Mouse (Mus musculus): ENCODE measurements around the gene Chchd6. TPM values are rescaled to one million over a fixed set of nuclear protein-coding genes. Genes with fewer than 3 reads are reported as not detected.

The Chchd6 gene
- 28.8 TPM for polyA plus RNA-seq (2012; fragmentation: generic; extraction: Trizol)

DNA sequence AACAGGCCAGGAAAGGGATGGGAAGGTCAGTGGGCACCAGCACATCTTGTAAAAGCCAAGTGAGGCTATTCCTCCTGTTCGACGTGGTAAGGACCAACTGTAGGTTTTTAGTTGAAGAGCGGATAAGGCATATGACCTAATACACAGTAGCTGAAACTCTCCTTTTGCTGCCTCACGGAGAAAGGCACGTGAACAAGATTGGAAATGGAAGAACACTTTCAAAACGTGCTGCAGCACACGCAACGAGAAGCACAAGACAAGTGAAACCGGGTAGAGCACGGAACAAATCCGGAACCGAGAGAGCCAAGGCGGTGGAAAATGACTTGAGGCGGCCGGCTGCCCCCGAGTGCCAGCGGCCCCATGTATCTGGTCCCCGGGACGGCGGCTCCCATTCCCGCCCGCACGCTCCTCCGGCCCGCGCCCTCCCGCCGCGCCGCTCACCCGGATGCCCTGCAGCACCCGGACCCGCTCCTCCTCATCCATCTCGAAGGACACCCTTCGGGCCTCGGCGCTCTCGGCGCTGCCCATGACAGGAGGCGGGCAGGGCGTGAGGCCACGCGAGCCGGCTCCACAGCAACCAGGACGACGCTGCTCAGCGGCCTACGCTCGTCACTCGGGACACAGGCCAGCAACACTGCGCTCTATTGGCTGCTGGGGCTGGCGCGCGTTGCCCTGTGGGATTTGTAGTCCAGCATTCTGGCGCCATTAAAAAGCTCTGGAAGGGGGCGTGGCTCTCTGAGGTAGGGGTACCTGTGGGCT is at the start of gene Chchd6:
Gene Chchd6 (minus strand): TSS at position 635 of the 759 bp plus-strand sequence.
- Histone ChIP-seq H3K27me3 (ENCODE audit: control insufficient read depth, insufficient read depth, insufficient read length) (no peaks in the 10 kb centered on the region), H3K36me3 (ENCODE audit: control insufficient read depth, insufficient read depth) (no peaks in the 10 kb centered on the region), H3K4me3 (peak within 1 kb of the TSS; percentile 16), H3K79me2 (ENCODE audit: control insufficient read depth, insufficient read depth) (no peaks in the 10 kb centered on the region), H3ac (ENCODE audit: control insufficient read depth, insufficient read length) (peak within 1 kb of the TSS; percentile 2), H3K4me2 (ENCODE audit: low read depth) (peak within 1 kb of the TSS; percentile 69)
- TF ChIP-seq USF1 (IDR thresholded peaks at IDR 0.05; ENCODE audit: low read depth) (no peak), TCF3 (IDR thresholded peaks at IDR 0.05; ENCODE audit: insufficient read length, low read depth) (no peak), POLR2A (IDR thresholded peaks at IDR 0.05; ENCODE audit: insufficient read length, low read depth) (peak; percentile 72), MYOG (IDR thresholded peaks at IDR 0.05; ENCODE audit: control insufficient read depth in 1 of 3, insufficient read depth in 1 of 3, insufficient read length in 2 of 3, low read depth in 2 of 3) (peak in 1 of 3 experiments; percentile 36), TCF12 (IDR thresholded peaks at IDR 0.05; ENCODE audit: insufficient read depth, poor library complexity, severe bottlenecking) (no peak), SRF (IDR thresholded peaks at IDR 0.05; ENCODE audit: control insufficient read depth, insufficient read length, low read depth) (no peak), MYOD1 (IDR thresholded peaks at IDR 0.05; ENCODE audit: control insufficient read depth in 1 of 3, insufficient read length in 2 of 3, low read depth in 2 of 3) (peak in 1 of 3 experiments; percentile 8)

DNA sequence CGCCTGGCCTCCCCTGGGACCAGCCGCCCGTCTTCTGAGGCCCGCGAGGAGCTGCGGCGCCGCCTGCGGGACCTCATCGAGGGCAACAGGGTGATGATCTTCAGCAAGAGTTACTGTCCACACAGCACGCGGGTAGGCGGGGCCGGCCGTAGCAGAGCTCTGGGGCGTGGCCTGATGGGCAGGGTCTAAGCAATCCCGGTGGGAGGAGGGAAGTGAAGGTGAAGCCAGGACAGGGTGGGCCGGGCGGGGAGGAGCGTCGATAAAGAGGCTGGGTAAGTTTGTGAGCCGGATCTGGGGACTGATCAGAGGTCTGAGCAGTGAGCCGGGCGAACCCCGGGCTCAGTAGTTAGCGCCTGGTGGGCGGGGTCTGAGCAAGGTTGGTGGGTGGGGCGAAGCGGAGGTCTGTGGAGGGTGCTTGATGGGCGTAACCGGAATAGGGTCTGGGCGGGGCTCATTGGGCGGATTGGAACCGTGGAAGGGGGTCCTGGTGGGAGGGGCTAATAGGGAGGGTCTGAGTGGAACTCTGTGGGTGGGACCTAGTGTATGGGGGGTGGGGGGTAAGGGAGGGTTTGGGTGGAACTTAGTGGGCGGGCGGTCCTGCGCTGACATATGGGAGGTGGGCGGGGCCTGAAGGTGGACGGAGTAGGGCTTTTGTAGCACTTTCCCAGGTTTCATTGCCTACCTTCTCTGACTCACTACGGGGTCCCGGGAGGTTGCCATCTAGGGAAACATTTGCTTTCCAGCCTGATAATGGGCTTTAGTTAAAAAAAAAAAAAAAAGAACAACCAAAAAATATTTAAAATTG is 49.0 kb upstream of the Chchd6 start:
- TF ChIP-seq MYOG (IDR thresholded peaks at IDR 0.05; ENCODE audit: control insufficient read depth in 1 of 3, insufficient read depth in 1 of 3, insufficient read length in 2 of 3, low read depth in 2 of 3), result no peak
- no peak for TF ChIP-seq E2F4 (IDR thresholded peaks at IDR 0.05; ENCODE audit: insufficient read depth)
- TF ChIP-seq SRF (IDR thresholded peaks at IDR 0.05; ENCODE audit: control insufficient read depth, insufficient read length, low read depth), result no peak
- TF ChIP-seq MYOD1 (IDR thresholded peaks at IDR 0.05; ENCODE audit: control insufficient read depth in 1 of 3, insufficient read length in 2 of 3, low read depth in 2 of 3), result no peak
- no peak for TF ChIP-seq REST (IDR thresholded peaks at IDR 0.05; ENCODE audit: insufficient read depth, insufficient read length)
- TF ChIP-seq MAX (IDR thresholded peaks at IDR 0.05; ENCODE audit: low read depth), result no peak
- TF ChIP-seq CEBPB (IDR thresholded peaks at IDR 0.05; ENCODE audit: insufficient read depth, poor library complexity, severe bottlenecking), result no peak
- TF ChIP-seq USF1 (IDR thresholded peaks at IDR 0.05; ENCODE audit: low read depth), result no peak
- TF ChIP-seq TCF3 (IDR thresholded peaks at IDR 0.05; ENCODE audit: insufficient read length, low read depth), result no peak
- no peak for TF ChIP-seq POLR2AphosphoS2 (IDR thresholded peaks at IDR 0.05; ENCODE audit: insufficient read length, low read depth)
- TF ChIP-seq TCF12 (IDR thresholded peaks at IDR 0.05; ENCODE audit: insufficient read depth, poor library complexity, severe bottlenecking), result no peak
- TF ChIP-seq POLR2A (IDR thresholded peaks at IDR 0.05; ENCODE audit: insufficient read length, low read depth), result no peak
- Histone ChIP-seq H3ac (ENCODE audit: control insufficient read depth, insufficient read length) (peak overlapping the region; percentile 2), H3K4me3 (peak overlapping the region; percentile 41), H3K36me3 (ENCODE audit: control insufficient read depth, insufficient read depth) (no peaks in the 10 kb centered on the region), H3K4me2 (ENCODE audit: low read depth) (peak overlapping the region; percentile 69), H3K27me3 (ENCODE audit: control insufficient read depth, insufficient read depth, insufficient read length) (no peaks in the 10 kb centered on the region), H3K79me2 (ENCODE audit: control insufficient read depth, insufficient read depth) (no peaks in the 10 kb centered on the region)

DNA sequence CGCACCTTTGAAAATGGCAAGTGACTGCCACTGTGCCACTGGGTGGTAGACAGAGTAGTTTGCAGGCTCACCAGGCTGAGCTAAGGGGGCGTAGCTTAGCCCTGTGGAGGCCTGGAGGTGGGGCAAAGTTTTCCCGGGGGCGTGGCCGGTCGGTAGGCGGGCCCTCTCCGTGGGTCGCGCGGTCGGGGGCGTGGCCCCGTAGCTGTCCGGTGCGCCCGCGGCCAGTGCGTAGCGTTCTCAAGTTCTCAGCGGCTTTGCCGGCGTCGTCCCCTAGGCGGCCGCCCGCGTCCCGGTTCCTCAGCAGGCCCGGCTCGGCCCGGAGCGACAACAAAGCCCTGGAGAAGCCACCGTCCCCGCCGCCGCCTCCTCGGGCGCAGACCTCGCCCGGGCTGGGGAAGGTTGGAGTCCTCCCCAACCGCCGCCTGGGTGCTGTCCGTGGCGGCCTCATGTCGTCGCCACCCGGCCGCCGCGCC is 48.4 kb upstream of the Chchd6 start, which contains the start of gene Txnrd3:
Gene Txnrd3 (plus strand): TSS at position 191 of the 473 bp plus-strand sequence.
- Histone ChIP-seq H3K79me2 (ENCODE audit: control insufficient read depth, insufficient read depth) (no peaks in the 10 kb centered on the region), H3ac (ENCODE audit: control insufficient read depth, insufficient read length) (peak within 1 kb of the TSS; percentile 2), H3K36me3 (ENCODE audit: control insufficient read depth, insufficient read depth) (no peaks in the 10 kb centered on the region), H3K4me3 (peak within 1 kb of the TSS; percentile 41), H3K4me2 (ENCODE audit: low read depth) (peak within 1 kb of the TSS; percentile 69), H3K27me3 (ENCODE audit: control insufficient read depth, insufficient read depth, insufficient read length) (no peaks in the 10 kb centered on the region)
- TF ChIP-seq POLR2A (IDR thresholded peaks at IDR 0.05; ENCODE audit: insufficient read length, low read depth) (peak; percentile 55), TCF3 (IDR thresholded peaks at IDR 0.05; ENCODE audit: insufficient read length, low read depth) (no peak), SRF (IDR thresholded peaks at IDR 0.05; ENCODE audit: control insufficient read depth, insufficient read length, low read depth) (no peak)

DNA sequence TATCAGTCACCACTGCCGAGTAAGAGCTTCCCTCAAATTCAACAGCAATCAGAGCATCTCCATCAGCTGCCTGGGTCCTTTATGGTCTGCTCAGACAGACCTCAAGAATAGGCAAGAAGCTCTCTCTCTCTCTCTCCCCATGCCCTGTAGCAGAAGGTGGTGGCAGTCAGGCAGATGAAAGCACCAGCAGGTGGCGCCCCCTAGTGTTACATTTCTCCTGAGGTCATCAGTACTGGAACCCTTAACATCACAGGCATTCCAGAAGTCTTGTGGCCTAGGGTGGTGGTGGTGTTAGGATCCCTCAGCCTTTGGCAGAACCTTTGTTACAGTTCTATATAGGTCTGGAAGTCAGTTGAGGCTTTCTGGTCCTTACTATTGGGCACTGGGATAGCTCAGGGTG is 43.6 kb upstream of the Chchd6 start:
- Histone ChIP-seq H3K27me3 (ENCODE audit: control insufficient read depth, insufficient read depth, insufficient read length) (no peaks in the 10 kb centered on the region), H3ac (ENCODE audit: control insufficient read depth, insufficient read length) (no peak overlapping the region), H3K36me3 (ENCODE audit: control insufficient read depth, insufficient read depth) (no peaks in the 10 kb centered on the region), H3K4me2 (ENCODE audit: low read depth) (no peak overlapping the region), H3K79me2 (ENCODE audit: control insufficient read depth, insufficient read depth) (no peaks in the 10 kb centered on the region), H3K4me3 (no peak overlapping the region)
- TF ChIP-seq E2F4 (IDR thresholded peaks at IDR 0.05; ENCODE audit: insufficient read depth), result no peak
- TF ChIP-seq POLR2A (IDR thresholded peaks at IDR 0.05; ENCODE audit: insufficient read length, low read depth), result no peak
- TF ChIP-seq SRF (IDR thresholded peaks at IDR 0.05; ENCODE audit: control insufficient read depth, insufficient read length, low read depth), result no peak
- no peak for TF ChIP-seq CEBPB (IDR thresholded peaks at IDR 0.05; ENCODE audit: insufficient read depth, poor library complexity, severe bottlenecking)
- TF ChIP-seq MYOG (IDR thresholded peaks at IDR 0.05; ENCODE audit: control insufficient read depth in 1 of 3, insufficient read depth in 1 of 3, insufficient read length in 2 of 3, low read depth in 2 of 3), result no peak
- no peak for TF ChIP-seq POLR2AphosphoS2 (IDR thresholded peaks at IDR 0.05; ENCODE audit: insufficient read length, low read depth)
- TF ChIP-seq REST (IDR thresholded peaks at IDR 0.05; ENCODE audit: insufficient read depth, insufficient read length), result no peak
- no peak for TF ChIP-seq MYOD1 (IDR thresholded peaks at IDR 0.05; ENCODE audit: control insufficient read depth in 1 of 3, insufficient read length in 2 of 3, low read depth in 2 of 3)
- TF ChIP-seq TCF3 (IDR thresholded peaks at IDR 0.05; ENCODE audit: insufficient read length, low read depth), result no peak
- TF ChIP-seq TCF12 (IDR thresholded peaks at IDR 0.05; ENCODE audit: insufficient read depth, poor library complexity, severe bottlenecking), result no peak
- no peak for TF ChIP-seq USF1 (IDR thresholded peaks at IDR 0.05; ENCODE audit: low read depth)
- no peak for TF ChIP-seq MAX (IDR thresholded peaks at IDR 0.05; ENCODE audit: low read depth)
